Mouse (Mus musculus) intestine, embryonic 16.5 days (tissue): ENCODE results near the gene Ncstn. TPM values are rescaled to one million over a fixed set of nuclear protein-coding genes. Genes with fewer than 3 reads are reported as not detected.

Experiments used
- ATAC-seq: fragments of 200-750 bp; cut with Nextera tagmentation; 2 replicates; pipeline ENCODE4 v1.8.0; 2017; ENCODE audit warnings: moderate TSS enrichment, moderate library complexity
- H3K27ac ChIP-seq: fragments of 300-500 bp; sonication (generic); 2 replicates; pipeline ENCODE4 v1.5.1; 2014; ENCODE audit warnings: mild to moderate bottlenecking, low read length
- H3K27me3 ChIP-seq: fragments of 300-500 bp; sonication (generic); replicated peaks from 2 replicates; pipeline ENCODE4 v1.6.1; 2014; ENCODE audit warnings: low read length, control low read depth, mixed read lengths; ENCODE audit not compliant: control insufficient read depth, insufficient read depth
- H3K36me3 ChIP-seq: fragments of 300-500 bp; sonication (generic); 2 replicates; pipeline ENCODE4 v1.6.1; 2014; ENCODE audit warnings: low read length, control low read depth; ENCODE audit not compliant: control insufficient read depth, insufficient read depth
- H3K4me1 ChIP-seq: fragments of 300-500 bp; sonication (generic); 2 replicates; pipeline ENCODE4 v1.6.1; 2014; ENCODE audit warnings: low read length, control low read depth, mixed read lengths; ENCODE audit not compliant: control insufficient read depth, insufficient read depth
- H3K4me2 ChIP-seq: fragments of 300-500 bp; sonication (generic); 2 replicates; pipeline ENCODE4 v1.6.1; 2014; ENCODE audit warnings: low read depth, low read length, control low read depth
- H3K4me3 ChIP-seq: fragments of 300-500 bp; sonication (generic); 2 replicates; pipeline ENCODE4 v1.5.1; 2014; ENCODE audit warnings: mild to moderate bottlenecking, low read length
- H3K9ac ChIP-seq: fragments of 300-500 bp; sonication (generic); 2 replicates; pipeline ENCODE4 v1.6.1; 2014; ENCODE audit warnings: low read depth, low read length
- H3K9me3 ChIP-seq: fragments of 300-500 bp; sonication (generic); 2 replicates; pipeline ENCODE4 v1.6.1; 2016; ENCODE audit warnings: low read length, control low read depth; ENCODE audit not compliant: control insufficient read depth
- WGBS: fragments of 180-500 bp; shearing (Covaris S2); extraction: QIAGEN DNeasy Blood & Tissue Kit; methylation state at CpG from one replicate; pipeline ENCODE4 v1.1.7; 2014; 5-methylcytosine and 5-hydroxymethylcytosine counted together
- polyA plus RNA-seq: library from polyadenylated mRNA; unstranded; fragments of >200 nt; fragmentation: Nextera tagmentation; extraction: Ambion mirVana; gene quantifications from 2 replicates; pipeline ENCODE4 v1.2.1, GENCODE M21; 2015

Ncstn gene
- polyA plus RNA-seq, 1 experiment from 2014 or later, result 159 TPM

DNA sequence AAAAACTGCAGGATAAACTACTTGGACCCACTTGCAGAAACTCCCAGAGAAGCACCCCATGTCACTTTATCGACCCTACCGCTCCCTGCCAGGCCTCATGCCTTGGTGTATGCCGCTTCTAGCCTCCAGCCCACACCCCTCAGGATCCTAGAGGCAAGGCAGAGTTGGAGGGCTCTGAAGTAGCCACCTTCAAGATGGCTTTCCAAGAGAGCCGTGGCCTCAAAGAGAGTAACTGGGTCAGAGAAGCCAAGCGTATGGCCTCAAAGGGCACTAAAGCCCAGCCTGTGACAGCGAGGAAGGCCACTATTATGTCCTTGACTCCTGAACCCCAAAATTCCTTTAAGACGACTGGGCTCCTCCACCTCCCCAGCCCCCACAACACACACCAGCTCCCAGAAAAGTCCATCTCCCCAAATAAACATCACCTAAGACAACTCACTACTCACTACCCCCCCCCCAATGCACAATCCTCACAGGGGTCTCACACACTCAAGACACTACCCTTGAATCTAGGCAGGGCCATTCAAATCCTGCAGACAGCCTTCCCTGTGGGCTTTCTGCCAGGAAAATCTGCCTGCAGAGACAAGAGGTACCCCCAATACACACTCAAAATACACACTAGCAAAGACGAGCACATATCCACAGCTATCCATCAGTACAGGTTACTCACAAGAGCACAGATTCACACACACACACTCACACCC lies 57.2 kb downstream of the Ncstn start:
- H3K4me3 ChIP-seq, result no peak overlapping the region; the same call in 1 of the 2 replicates
- H3K4me1 ChIP-seq, result peaks cover 20% of the 10 kb centered on the region
- H3K36me3 ChIP-seq, result no peaks in the 10 kb centered on the region
- no peaks in the 10 kb centered on the region for H3K27me3 ChIP-seq
- peak overlapping the region; percentile 77 for H3K4me2 ChIP-seq
- H3K9me3 ChIP-seq, result no peaks in the 10 kb centered on the region
- WGBS, result 60% methylated on average over 8 of the region's 8 CpGs
- no peak overlapping the region for H3K9ac ChIP-seq
- no peak for ATAC-seq
- H3K27ac ChIP-seq, result no peak overlapping the region; the same call in 1 of the 2 replicates

- Histone ChIP-seq H3K9ac (no peak overlapping the region), H3K4me3 (no peak overlapping the region), H3K27ac (no peak overlapping the region), H3K9me3 (no peaks in the 10 kb centered on the region), H3K4me2 (no peak overlapping the region), H3K27me3 (no peaks in the 10 kb centered on the region), H3K4me1 (peaks cover 23% of the 10 kb centered on the region), H3K36me3 (no peaks in the 10 kb centered on the region)
- ATAC-seq, result no peak
- WGBS, result 58% methylated on average over 9 of the region's 9 CpGs
These were observed 58.3 kb downstream of the Ncstn start for GRCm38 (mm10) chr1:172024140-172024895.

- 76% methylated on average over 10 of the region's 10 CpGs for WGBS
- Histone ChIP-seq H3K27ac (no peak overlapping the region), H3K36me3 (no peaks in the 10 kb centered on the region), H3K4me3 (no peak overlapping the region), H3K4me1 (peaks cover 31% of the 10 kb centered on the region), H3K4me2 (no peak overlapping the region), H3K9me3 (no peaks in the 10 kb centered on the region), H3K27me3 (no peaks in the 10 kb centered on the region), H3K9ac (no peak overlapping the region)
- no peak for ATAC-seq
These were observed 62.6 kb downstream of the Ncstn start for GRCm38 (mm10) chr1:172019863-172020521.

GRCm38 (mm10) chr1:172019339-172019738 lies 63.3 kb downstream of the Ncstn start:
- H3K4me2 ChIP-seq, result no peak overlapping the region
- 79% methylated on average over 4 of the region's 4 CpGs for WGBS
- H3K27ac ChIP-seq, result no peak overlapping the region
- H3K36me3 ChIP-seq, result no peaks in the 10 kb centered on the region
- H3K27me3 ChIP-seq, result no peaks in the 10 kb centered on the region
- no peak overlapping the region for H3K9ac ChIP-seq
- peaks cover 26% of the 10 kb centered on the region for H3K4me1 ChIP-seq
- H3K9me3 ChIP-seq, result no peaks in the 10 kb centered on the region
- no peak overlapping the region for H3K4me3 ChIP-seq
- peak; percentile 63 for ATAC-seq

- Histone ChIP-seq H3K4me3 (no peak overlapping the region), H3K27ac (no peak overlapping the region), H3K4me2 (no peak overlapping the region), H3K9me3 (no peaks in the 10 kb centered on the region), H3K36me3 (no peaks in the 10 kb centered on the region), H3K4me1 (peaks cover 24% of the 10 kb centered on the region), H3K27me3 (no peaks in the 10 kb centered on the region), H3K9ac (no peak overlapping the region)
- 83% methylated on average over 9 of the region's 9 CpGs for WGBS
- ATAC-seq, result peak; percentile 72
These were observed 64.0 kb downstream of the Ncstn start for GRCm38 (mm10) chr1:172018336-172019311.

GRCm38 (mm10) chr1:172017517-172018070 lies 65.0 kb downstream of the Ncstn start:
- H3K4me1 ChIP-seq, result peaks cover 24% of the 10 kb centered on the region
- no peak overlapping the region for H3K4me3 ChIP-seq
- H3K36me3 ChIP-seq, result no peaks in the 10 kb centered on the region
- H3K4me2 ChIP-seq, result no peak overlapping the region
- no peak overlapping the region for H3K27ac ChIP-seq
- 73% methylated on average over 6 of the region's 6 CpGs for WGBS
- H3K9ac ChIP-seq, result no peak overlapping the region
- ATAC-seq, result no peak
- H3K9me3 ChIP-seq, result no peaks in the 10 kb centered on the region
- H3K27me3 ChIP-seq, result no peaks in the 10 kb centered on the region

DNA sequence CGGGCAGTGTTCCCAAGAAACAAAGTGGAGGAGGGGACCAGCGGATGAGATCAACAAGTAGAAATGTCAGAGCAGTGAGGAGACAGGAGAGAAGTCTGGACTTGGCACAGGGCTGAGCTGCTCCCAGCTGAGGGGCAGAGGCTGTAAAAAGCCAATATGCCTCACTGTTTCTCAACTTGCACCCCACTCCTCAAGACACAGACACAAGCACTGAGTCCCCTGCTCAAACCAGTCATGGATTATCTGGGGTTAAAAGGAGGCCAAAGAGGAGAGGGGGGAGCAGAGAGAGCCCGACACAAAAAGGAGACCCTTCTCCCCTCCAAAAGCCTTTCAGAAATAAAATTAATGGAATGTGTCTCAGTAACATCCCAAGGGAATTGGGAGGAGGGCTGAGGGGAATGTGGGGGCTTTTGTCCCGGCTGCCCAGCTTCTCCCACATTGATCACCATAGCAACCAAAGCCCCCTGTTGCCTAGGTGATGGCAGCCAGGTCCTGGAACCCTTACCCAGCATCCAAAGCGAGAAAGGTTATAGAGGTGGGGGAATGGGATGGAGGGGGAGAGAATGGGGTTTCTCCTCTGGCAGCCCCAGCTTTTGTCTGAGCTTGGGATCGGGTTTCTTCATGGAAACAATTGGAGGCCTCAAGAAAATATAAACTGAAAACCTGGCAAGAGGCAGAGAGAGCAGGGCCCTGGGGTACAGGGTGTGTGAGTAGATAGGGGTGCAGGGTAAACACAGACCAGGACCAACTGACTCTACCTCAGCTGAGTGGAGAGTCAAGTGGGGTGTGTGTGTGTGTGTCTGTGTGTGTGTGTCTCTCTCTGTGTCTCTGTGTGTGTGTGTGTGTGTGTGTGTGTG lies 65.7 kb downstream of the Ncstn start:
- WGBS, result 36% methylated on average over 6 of the region's 6 CpGs
- Histone ChIP-seq H3K9ac (no peak overlapping the region), H3K27me3 (no peaks in the 10 kb centered on the region), H3K27ac (no peak overlapping the region), H3K36me3 (no peaks in the 10 kb centered on the region), H3K4me2 (no peak overlapping the region), H3K4me3 (no peak overlapping the region), H3K4me1 (peaks cover 24% of the 10 kb centered on the region), H3K9me3 (no peaks in the 10 kb centered on the region)
- no peak for ATAC-seq

DNA sequence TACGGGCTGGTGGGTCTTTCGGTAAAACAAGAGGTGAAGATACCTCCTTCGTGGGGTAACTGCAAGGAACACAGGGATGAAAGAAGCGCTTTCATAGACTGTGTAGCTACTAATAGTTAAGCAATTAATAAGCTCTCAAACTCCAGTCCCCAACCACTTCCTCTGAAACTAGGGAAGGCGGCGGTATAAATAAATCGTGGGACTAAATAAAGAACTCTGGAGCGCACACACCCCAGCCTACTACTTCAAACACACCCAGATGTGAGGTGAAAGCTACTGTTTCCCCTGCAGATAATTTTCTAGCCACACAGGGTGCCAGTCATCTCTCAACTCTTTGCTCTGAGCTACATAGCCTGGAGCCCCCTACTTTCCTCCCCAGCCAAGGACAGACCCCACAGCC lies 66.6 kb downstream of the Ncstn start:
- no peak overlapping the region for H3K9ac ChIP-seq
- peaks cover 24% of the 10 kb centered on the region for H3K4me1 ChIP-seq
- H3K4me3 ChIP-seq, result no peak overlapping the region
- H3K36me3 ChIP-seq, result no peaks in the 10 kb centered on the region
- H3K9me3 ChIP-seq, result no peaks in the 10 kb centered on the region
- no peak for ATAC-seq
- no peak overlapping the region for H3K27ac ChIP-seq
- H3K4me2 ChIP-seq, result no peak overlapping the region
- 69% methylated on average over 8 of the region's 8 CpGs for WGBS
- H3K27me3 ChIP-seq, result no peaks in the 10 kb centered on the region
